Mouse (Mus musculus): ENCODE results near the gene Fbxo11. TPM values are rescaled to one million over a fixed set of nuclear protein-coding genes. Genes with fewer than 3 reads are reported as not detected.
"Not testable (repeated sequence)": the region's sequence is repeated elsewhere in the genome, so short reads cannot be mapped to it uniquely, and the experiment has no call there.

Gene Fbxo11
- polyA plus RNA-seq, 1 experiment from 2014 or later = 32.2 TPM

DNA sequence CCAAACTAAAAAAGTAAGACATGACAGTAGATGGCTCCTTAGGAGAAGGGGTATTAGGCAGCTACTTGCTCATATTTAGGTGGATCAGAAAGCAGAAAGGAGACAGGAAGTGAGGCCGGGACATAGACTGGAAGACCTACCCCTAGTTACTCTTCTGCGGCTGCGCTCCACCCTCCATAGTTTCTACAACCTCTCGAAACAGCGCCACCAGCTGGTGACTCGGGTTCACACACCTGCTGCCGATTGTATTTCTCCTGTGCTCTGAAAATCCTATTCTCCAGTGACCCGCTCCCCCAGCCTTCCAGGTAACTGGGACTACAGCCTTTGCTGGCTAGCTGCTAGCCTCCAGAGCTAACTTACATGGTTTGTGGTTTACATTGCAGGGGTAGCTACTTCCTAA is 106.8 kb downstream of the Fbxo11 start:
- H3K9ac ChIP-seq (ENCODE audit: low read length) = no peak overlapping the region
- H3K27ac ChIP-seq (replicated peaks; ENCODE audit: low read depth, low read length) = no peak overlapping the region
- ATAC-seq (ENCODE audit: insufficient number of reproducible peaks, low FRiP score, low TSS enrichment, low read depth) = no peak
- 70% methylated on average over 8 of the region's 8 CpGs for WGBS
- no peaks in the 10 kb centered on the region for H3K27me3 ChIP-seq (ENCODE audit: control insufficient read depth, insufficient read depth, low read length)
- H3K9me3 ChIP-seq (ENCODE audit: control insufficient read depth, low read length) = no peaks in the 10 kb centered on the region
- no peak overlapping the region for H3K4me3 ChIP-seq (ENCODE audit: low read depth, low read length)
- DNase-seq (ENCODE audit: low spot score) = peak; percentile 41
- no peaks in the 10 kb centered on the region for H3K4me1 ChIP-seq (ENCODE audit: control insufficient read depth, insufficient read depth, low read length)
- H3K36me3 ChIP-seq (ENCODE audit: control insufficient read depth, insufficient read depth, low read length) = no peaks in the 10 kb centered on the region
- no peak overlapping the region for H3K4me2 ChIP-seq (ENCODE audit: low read depth, severe bottlenecking)

DNA sequence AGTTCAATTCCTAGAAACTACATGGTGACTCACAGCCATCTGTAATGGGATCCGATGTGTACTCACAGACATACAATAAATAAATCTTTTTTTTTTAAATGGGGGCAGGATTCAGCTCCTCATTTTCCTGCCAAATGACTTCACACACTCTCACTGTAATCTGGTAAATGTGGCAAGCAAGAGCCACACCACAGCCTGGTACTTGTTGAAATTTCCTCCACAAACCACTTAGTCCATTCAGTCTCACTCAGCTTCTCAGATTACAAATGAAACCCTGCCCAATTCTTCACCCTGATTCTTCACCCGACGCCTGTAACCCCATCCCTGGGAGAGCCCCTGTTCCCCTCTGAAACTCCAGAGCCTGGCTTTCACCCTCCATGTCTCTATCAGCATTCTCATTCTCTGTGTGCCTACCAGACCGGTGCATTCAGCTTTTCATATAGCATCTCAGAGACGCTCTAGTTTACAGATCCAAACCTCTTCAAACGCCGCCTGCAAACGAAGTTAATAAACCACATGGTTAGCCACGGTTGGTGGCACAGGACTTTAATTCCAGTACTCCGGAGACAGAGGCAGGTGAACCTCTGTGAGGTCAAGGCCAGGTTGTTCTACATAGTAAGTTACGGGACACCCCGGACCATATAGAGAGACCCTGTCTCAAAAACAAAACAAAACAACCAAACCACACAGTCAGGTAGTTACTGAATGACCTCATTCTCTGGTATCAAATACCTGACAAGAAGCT is 107.8 kb downstream of the Fbxo11 start:
- Histone ChIP-seq H3K4me2 (ENCODE audit: low read depth, severe bottlenecking) (no peak overlapping the region), H3K4me1 (ENCODE audit: control insufficient read depth, insufficient read depth, low read length) (no peaks in the 10 kb centered on the region), H3K9ac (ENCODE audit: low read length) (no peak overlapping the region), H3K27ac (replicated peaks; ENCODE audit: low read depth, low read length) (no peak overlapping the region), H3K4me3 (ENCODE audit: low read depth, low read length) (no peak overlapping the region), H3K27me3 (ENCODE audit: control insufficient read depth, insufficient read depth, low read length) (no peaks in the 10 kb centered on the region), H3K9me3 (ENCODE audit: control insufficient read depth, low read length) (no peaks in the 10 kb centered on the region), H3K36me3 (ENCODE audit: control insufficient read depth, insufficient read depth, low read length) (no peaks in the 10 kb centered on the region)
- no peak for DNase-seq (ENCODE audit: low spot score)
- no peak for ATAC-seq (ENCODE audit: insufficient number of reproducible peaks, low FRiP score, low TSS enrichment, low read depth)
- WGBS = 68% methylated on average over 12 of the region's 12 CpGs

DNA sequence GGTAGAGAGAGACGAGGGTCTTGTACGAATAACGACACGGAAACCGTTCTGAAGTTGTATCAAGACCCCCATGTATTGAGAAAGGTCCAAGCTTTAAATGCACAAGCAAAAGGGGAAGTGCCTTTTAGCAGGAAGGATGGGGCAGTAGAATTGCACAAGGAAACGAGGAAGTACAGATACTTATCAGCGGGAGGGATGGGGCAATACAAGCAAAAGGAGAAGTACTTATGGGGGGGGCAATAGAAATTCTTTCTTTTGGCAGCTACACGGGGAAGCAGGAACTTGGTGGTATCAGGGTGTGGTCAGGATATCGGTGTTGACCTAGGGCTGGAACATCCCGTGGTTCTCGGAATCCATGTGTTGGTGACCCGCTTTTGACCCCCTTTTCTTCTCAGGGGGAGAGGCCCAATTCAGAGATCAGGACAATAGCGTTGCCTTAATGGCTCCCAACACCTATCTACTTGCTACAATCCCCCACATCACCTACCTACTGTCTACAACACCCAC is 110.4 kb downstream of the Fbxo11 start:
- not testable (repeated sequence) for H3K4me2 ChIP-seq (ENCODE audit: low read depth, severe bottlenecking); H3K27ac ChIP-seq (replicated peaks; ENCODE audit: low read depth, low read length); H3K9me3 ChIP-seq (ENCODE audit: control insufficient read depth, low read length); H3K36me3 ChIP-seq (ENCODE audit: control insufficient read depth, insufficient read depth, low read length); H3K9ac ChIP-seq (ENCODE audit: low read length); DNase-seq (ENCODE audit: low spot score); H3K4me3 ChIP-seq (ENCODE audit: low read depth, low read length); H3K27me3 ChIP-seq (ENCODE audit: control insufficient read depth, insufficient read depth, low read length); ATAC-seq (ENCODE audit: insufficient number of reproducible peaks, low FRiP score, low TSS enrichment, low read depth); H3K4me1 ChIP-seq (ENCODE audit: control insufficient read depth, insufficient read depth, low read length)
- WGBS = 98% methylated on average over 13 of the region's 13 CpGs

DNA sequence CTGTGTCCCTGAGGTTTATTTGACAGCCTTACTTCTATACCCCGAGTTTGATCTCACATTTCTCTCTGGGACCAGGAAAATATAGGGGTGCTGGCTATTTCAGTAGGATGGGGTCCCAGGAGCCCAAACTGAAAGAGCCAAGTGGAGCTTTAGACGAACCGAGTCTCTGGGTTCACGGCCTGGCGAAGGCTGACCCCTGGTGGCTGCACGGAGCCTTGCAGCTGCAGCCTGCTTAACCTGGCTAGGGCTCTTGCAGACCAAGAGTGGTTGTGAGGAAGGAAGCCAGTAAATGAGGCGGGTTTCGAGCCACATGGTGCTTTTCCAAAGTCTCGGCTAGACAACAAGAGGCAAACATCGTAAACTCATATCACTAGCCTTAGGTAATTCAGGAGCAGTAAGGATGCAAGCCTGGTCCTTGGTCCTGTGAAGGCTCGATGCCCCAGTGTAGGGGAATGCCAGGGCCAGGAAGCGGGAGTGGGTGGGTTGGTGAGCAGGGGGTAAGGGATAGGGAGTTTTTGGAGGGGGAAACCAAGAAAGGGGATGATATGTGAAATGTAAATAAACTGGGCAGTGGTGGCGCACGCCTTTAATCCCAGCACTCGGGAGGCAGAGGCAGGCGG is 116.0 kb downstream of the Fbxo11 start:
- H3K4me3 ChIP-seq (ENCODE audit: low read depth, low read length) = no peak overlapping the region
- H3K27me3 ChIP-seq (ENCODE audit: control insufficient read depth, insufficient read depth, low read length) = no peaks in the 10 kb centered on the region
- no peak overlapping the region for H3K9ac ChIP-seq (ENCODE audit: low read length)
- H3K9me3 ChIP-seq (ENCODE audit: control insufficient read depth, low read length) = no peaks in the 10 kb centered on the region
- no peaks in the 10 kb centered on the region for H3K4me1 ChIP-seq (ENCODE audit: control insufficient read depth, insufficient read depth, low read length)
- ATAC-seq (ENCODE audit: insufficient number of reproducible peaks, low FRiP score, low TSS enrichment, low read depth) = peak; percentile 68; the same call in 1 of the 2 replicates
- DNase-seq (ENCODE audit: low spot score) = peak; percentile 86
- H3K36me3 ChIP-seq (ENCODE audit: control insufficient read depth, insufficient read depth, low read length) = no peaks in the 10 kb centered on the region
- WGBS = 45% methylated on average over 16 of the region's 16 CpGs
- H3K4me2 ChIP-seq (ENCODE audit: low read depth, severe bottlenecking) = no peak overlapping the region
- H3K27ac ChIP-seq (replicated peaks; ENCODE audit: low read depth, low read length) = no peak overlapping the region

Other genes starting within 250 kb of the Fbxo11 start
- gene Rpl36-ps4, start 144.3 kb downstream of the Fbxo11 start, polyA plus RNA-seq (2014; fragmentation: Nextera tagmentation; extraction: Ambion mirVana) = not detected in 2 replicates
- gene Msh6, start 90.2 kb downstream of the Fbxo11 start, polyA plus RNA-seq (2014; fragmentation: Nextera tagmentation; extraction: Ambion mirVana) = 95.7 and 105 TPM in 2 replicates

All from limb, embryonic 11.5 days (tissue).